Mouse (Mus musculus) limb, embryonic 13.5 days (tissue): ENCODE results near the gene Asic3. TPM values are rescaled to one million over a fixed set of nuclear protein-coding genes. Genes with fewer than 3 reads are reported as not detected.

Experiments used
- ATAC-seq: fragments of 200-750 bp; cut with Nextera tagmentation; 2 replicates; pipeline ENCODE4 v1.8.0; 2017; ENCODE audit warnings: low read depth, moderate number of reproducible peaks, moderate TSS enrichment; ENCODE audit not compliant: low FRiP score
- H3K27ac ChIP-seq: fragments of 300-500 bp; sonication (generic); 2 replicates; pipeline ENCODE4 v1.5.1; 2015; ENCODE audit warnings: inconsistent platforms, mild to moderate bottlenecking, moderate library complexity
- H3K27me3 ChIP-seq: fragments of 300-500 bp; sonication (generic); 2 replicates; pipeline ENCODE4 v1.6.1; 2015; ENCODE audit warnings: mild to moderate bottlenecking, inconsistent platforms
- H3K36me3 ChIP-seq: fragments of 300-500 bp; sonication (generic); 2 replicates; pipeline ENCODE4 v1.6.1; 2015; ENCODE audit warnings: inconsistent platforms, mild to moderate bottlenecking, moderate library complexity
- H3K4me1 ChIP-seq: fragments of 300-500 bp; sonication (generic); 2 replicates; pipeline ENCODE4 v1.6.1; 2015; ENCODE audit warnings: inconsistent platforms
- H3K4me2 ChIP-seq: fragments of 300-500 bp; sonication (generic); replicated peaks from 2 replicates; pipeline ENCODE4 v1.6.1; 2015; ENCODE audit warnings: inconsistent platforms, mild to moderate bottlenecking, moderate library complexity
- H3K4me3 ChIP-seq: fragments of 300-500 bp; sonication (generic); 2 replicates; pipeline ENCODE4 v1.5.1; 2015; ENCODE audit warnings: moderate library complexity, mild to moderate bottlenecking, inconsistent platforms
- H3K9ac ChIP-seq: fragments of 300-500 bp; sonication (generic); 2 replicates; pipeline ENCODE4 v1.6.1; 2015; ENCODE audit warnings: mild to moderate bottlenecking, inconsistent platforms
- H3K9me3 ChIP-seq: fragments of 300-500 bp; sonication (generic); 2 replicates; pipeline ENCODE4 v1.6.1; 2016; ENCODE audit warnings: inconsistent platforms
- WGBS: fragments of 180-500 bp; shearing (Covaris S2); methylation state at CpG from one replicate; pipeline ENCODE4 v1.1.7; 2015; 5-methylcytosine and 5-hydroxymethylcytosine counted together
- polyA plus RNA-seq: library from polyadenylated mRNA; unstranded; fragments of >200 nt; fragmentation: Nextera tagmentation; extraction: Ambion mirVana; gene quantifications from 2 replicates; pipeline ENCODE4 v1.2.1, GENCODE M21; 2015

Asic3 gene
- polyA plus RNA-seq, 1 experiment from 2014 or later = 1.7 TPM

DNA sequence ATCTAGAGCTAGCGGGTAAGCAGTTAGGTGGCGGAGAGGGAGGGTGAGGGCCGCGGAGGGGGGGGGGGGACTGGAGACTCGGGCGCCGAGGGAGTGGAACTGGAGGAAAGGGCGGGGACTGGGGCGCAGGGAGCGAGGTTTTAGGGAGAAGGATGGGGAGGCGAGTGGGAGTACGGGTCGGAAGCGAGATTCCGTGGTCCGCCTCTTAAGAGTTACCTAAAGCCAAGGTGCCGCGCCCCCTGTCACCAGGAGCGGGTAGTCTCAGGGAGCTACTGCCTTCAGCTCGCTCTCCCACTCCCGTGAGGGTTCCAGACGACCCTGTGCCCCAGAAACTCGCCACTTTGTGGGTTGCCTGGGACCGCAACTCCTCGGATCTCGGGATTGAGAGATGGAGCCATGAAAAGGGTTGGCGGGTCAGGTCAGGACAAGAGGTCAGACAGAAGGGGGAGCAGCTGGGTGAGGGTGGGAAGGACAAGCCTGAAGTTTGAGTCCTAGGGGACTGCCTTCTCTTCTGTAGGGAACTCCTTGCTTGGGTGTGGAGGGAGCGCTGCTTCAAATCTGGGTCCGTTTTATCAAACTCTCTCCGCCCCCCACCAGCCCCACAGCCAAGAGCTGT lies 12.3 kb downstream of the Asic3 start:
- peak overlapping the region; percentile 82 for H3K9ac ChIP-seq
- ATAC-seq = peak; percentile 2; the same call in 1 of the 2 replicates
- H3K4me2 ChIP-seq = peak overlapping the region; percentile 95
- peak overlapping the region; percentile 91 for H3K27ac ChIP-seq
- H3K27me3 ChIP-seq = no peaks in the 10 kb centered on the region
- H3K4me1 ChIP-seq = peaks cover 55% of the 10 kb centered on the region
- peak overlapping the region; percentile 70 for H3K4me3 ChIP-seq
- 1% methylated on average over 26 of the region's 30 CpGs for WGBS
- peaks cover 28% of the 10 kb centered on the region for H3K36me3 ChIP-seq
- H3K9me3 ChIP-seq = no peaks in the 10 kb centered on the region

DNA sequence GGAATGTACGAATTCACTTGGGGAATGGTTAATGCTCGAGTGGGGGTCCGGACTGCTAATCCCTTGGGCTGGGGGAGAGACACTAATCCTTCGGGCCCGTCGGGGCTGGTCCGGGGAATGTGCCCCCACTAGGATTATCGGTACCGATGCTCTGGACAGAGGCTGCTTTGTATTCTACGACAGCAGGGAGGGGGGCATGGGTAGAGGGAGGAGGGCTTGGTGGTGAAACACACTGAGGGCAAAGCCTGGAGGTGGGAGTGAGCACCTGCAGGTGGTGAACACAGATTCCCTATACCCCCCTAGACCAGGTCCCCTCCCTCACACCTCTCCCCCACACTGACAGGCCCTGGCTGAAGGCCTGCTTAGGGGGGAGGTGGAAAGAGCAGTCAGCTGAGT lies 12.8 kb downstream of the Asic3 start:
- H3K4me1 ChIP-seq = peaks cover 55% of the 10 kb centered on the region
- 1% methylated on average over 10 of the region's 10 CpGs for WGBS
- ATAC-seq = 0 out of 2 replicates have a peak, but pooled peaks have one; percentile 2
- H3K36me3 ChIP-seq = peaks cover 28% of the 10 kb centered on the region
- H3K9ac ChIP-seq = peak overlapping the region; percentile 82
- peak overlapping the region; percentile 70 for H3K4me3 ChIP-seq
- peak overlapping the region; percentile 95 for H3K4me2 ChIP-seq
- no peaks in the 10 kb centered on the region for H3K27me3 ChIP-seq
- peak overlapping the region; percentile 91 for H3K27ac ChIP-seq
- H3K9me3 ChIP-seq = no peaks in the 10 kb centered on the region

DNA sequence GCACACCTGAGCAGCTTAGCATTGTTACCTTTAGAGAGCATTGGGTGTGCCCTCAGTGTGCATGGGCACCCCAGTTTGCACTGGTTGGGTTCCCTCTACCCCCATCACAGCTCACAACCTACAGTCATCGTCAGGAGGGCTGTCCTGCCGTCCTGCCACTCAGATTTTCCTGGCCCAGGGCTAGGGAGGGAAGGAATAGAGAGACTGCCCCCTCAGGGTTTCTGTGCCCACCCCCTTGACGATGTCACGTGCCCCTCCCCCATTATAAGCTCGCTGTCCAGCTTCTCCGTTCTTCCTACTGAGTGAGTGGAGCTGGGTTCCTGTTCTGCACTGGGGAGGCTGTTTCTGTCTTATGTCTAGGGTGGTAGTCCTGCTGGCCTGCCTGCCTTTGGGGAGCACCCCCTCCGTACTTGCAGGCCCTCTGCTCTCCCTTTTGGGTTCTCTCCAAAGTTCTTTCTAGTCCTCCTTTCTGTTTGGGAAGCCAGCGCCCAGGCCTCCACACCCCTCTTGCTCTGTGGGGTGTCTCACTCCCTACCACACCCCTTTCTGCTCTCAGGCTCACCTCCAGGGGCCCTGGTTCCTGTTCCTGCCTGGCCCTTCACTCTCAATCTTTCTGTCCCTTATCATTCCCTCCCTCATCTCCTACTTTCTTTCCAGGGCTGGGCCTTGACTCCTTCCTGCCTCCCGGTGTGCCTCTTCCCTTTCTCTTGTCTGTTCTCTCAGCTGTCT lies 13.5 kb downstream of the Asic3 start:
- no peak for ATAC-seq
- peak overlapping the region; percentile 70 for H3K4me3 ChIP-seq
- H3K4me1 ChIP-seq = peaks cover 55% of the 10 kb centered on the region
- no peaks in the 10 kb centered on the region for H3K9me3 ChIP-seq
- H3K36me3 ChIP-seq = peaks cover 30% of the 10 kb centered on the region
- 13% methylated on average over 9 of the region's 9 CpGs for WGBS
- peak overlapping the region; percentile 82 for H3K9ac ChIP-seq
- H3K4me2 ChIP-seq = peak overlapping the region; percentile 95
- H3K27ac ChIP-seq = peak overlapping the region; percentile 91; the same call in 1 of the 2 replicates
- H3K27me3 ChIP-seq = no peaks in the 10 kb centered on the region

- H3K4me2 ChIP-seq = peak overlapping the region; percentile 95
- WGBS = 7% methylated on average over 12 of the region's 12 CpGs
- peak overlapping the region; percentile 82 for H3K9ac ChIP-seq
- no peak for ATAC-seq
- no peaks in the 10 kb centered on the region for H3K9me3 ChIP-seq
- H3K36me3 ChIP-seq = peaks cover 36% of the 10 kb centered on the region
- no peaks in the 10 kb centered on the region for H3K27me3 ChIP-seq
- peak overlapping the region; percentile 70 for H3K4me3 ChIP-seq
- peaks cover 52% of the 10 kb centered on the region for H3K4me1 ChIP-seq
- H3K27ac ChIP-seq = no peak overlapping the region; the same call in 1 of the 2 replicates
These were observed 14.1 kb downstream of the Asic3 start for GRCm38 (mm10) chr5:24427285-24427633.

- Histone ChIP-seq H3K4me1 (peaks cover 45% of the 10 kb centered on the region), H3K4me3 (peak overlapping the region; percentile 23), H3K27ac (peak overlapping the region; percentile 28; the same call in 1 of the 2 replicates), H3K4me2 (peak overlapping the region; percentile 95), H3K9ac (peak overlapping the region; percentile 50), H3K27me3 (no peaks in the 10 kb centered on the region), H3K9me3 (no peaks in the 10 kb centered on the region), H3K36me3 (peaks cover 43% of the 10 kb centered on the region)
- 2% methylated on average over 14 of the region's 15 CpGs for WGBS
- ATAC-seq = no peak
These were observed 14.8 kb downstream of the Asic3 start for GRCm38 (mm10) chr5:24427981-24428402.

DNA sequence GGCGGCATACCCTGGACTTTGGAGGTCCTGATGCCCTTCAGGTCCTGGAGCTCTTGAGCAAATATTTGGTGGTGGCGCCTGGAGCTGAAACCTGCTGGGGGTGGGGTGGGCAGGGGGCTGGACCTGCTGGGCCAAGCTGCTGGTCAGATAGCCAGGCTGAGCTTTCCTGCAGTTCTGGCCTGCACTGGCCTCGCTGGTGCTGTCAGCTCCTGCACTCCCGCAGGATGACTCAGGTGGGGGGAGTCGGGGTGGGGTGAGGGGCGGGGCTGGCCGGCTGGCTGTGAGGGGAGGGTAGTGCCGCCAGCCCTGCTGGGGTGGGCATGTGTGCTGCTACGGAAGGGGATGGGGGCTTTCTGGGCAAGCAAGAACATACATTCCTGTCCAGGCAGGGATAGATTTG lies 15.4 kb downstream of the Asic3 start:
- Histone ChIP-seq H3K4me3 (peak overlapping the region; percentile 23), H3K27ac (no peak overlapping the region), H3K27me3 (no peaks in the 10 kb centered on the region), H3K4me1 (peaks cover 45% of the 10 kb centered on the region), H3K9ac (peak overlapping the region; percentile 50), H3K9me3 (no peaks in the 10 kb centered on the region), H3K36me3 (peaks cover 49% of the 10 kb centered on the region), H3K4me2 (peak overlapping the region; percentile 95)
- no peak for ATAC-seq
- 11% methylated on average over 9 of the region's 9 CpGs for WGBS

GRCm38 (mm10) chr5:24433993-24434392 lies 20.8 kb downstream of the Asic3 start:
- Histone ChIP-seq H3K27me3 (no peaks in the 10 kb centered on the region), H3K27ac (no peak overlapping the region), H3K4me1 (peaks cover under 1% of the 10 kb centered on the region; the same call in 1 of the 2 replicates), H3K4me2 (no peak overlapping the region), H3K9me3 (no peaks in the 10 kb centered on the region), H3K4me3 (no peak overlapping the region), H3K9ac (no peak overlapping the region), H3K36me3 (peaks cover 98% of the 10 kb centered on the region)
- no peak for ATAC-seq
- 89% methylated on average over 8 of the region's 8 CpGs for WGBS

GRCm38 (mm10) chr5:24441187-24441586 lies 28.0 kb downstream of the Asic3 start:
- Histone ChIP-seq H3K27ac (no peak overlapping the region), H3K27me3 (no peaks in the 10 kb centered on the region), H3K9ac (no peak overlapping the region), H3K9me3 (no peaks in the 10 kb centered on the region), H3K4me3 (no peak overlapping the region), H3K4me2 (no peak overlapping the region), H3K4me1 (peaks cover 17% of the 10 kb centered on the region), H3K36me3 (peaks cover 76% of the 10 kb centered on the region)
- no peak for ATAC-seq
- WGBS = 95% methylated on average over 8 of the region's 8 CpGs

DNA sequence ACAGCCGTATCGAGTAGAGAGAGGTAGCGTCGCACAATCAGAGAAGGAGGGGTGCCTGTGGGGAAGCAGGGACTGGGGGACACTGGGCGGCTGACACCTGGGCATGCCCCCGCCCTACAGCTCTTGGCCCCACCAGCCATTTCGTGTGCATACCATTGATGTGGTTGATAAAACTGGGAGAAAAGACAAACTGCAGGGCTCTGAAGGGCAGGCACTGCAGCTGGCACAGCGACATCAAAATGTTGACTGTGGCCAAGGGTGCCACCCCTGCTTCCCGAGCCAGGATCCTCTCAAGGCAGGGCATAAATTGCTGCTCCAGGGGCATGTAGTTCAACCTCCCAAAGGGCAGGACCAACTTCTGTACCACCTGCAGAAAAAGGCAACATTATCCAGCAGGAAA lies 28.8 kb downstream of the Asic3 start:
- Histone ChIP-seq H3K9ac (no peak overlapping the region), H3K36me3 (peaks cover 67% of the 10 kb centered on the region)
- WGBS = 84% methylated on average over 9 of the region's 9 CpGs

GRCm38 (mm10) chr5:24443204-24443603 lies 30.0 kb downstream of the Asic3 start:
- WGBS = 89% methylated on average over 7 of the region's 7 CpGs
- H3K36me3 ChIP-seq = peaks cover 57% of the 10 kb centered on the region
- ATAC-seq = no peak

More for the DNA sequence above, 28.8 kb downstream of the Asic3 start:
- no peak overlapping the region for H3K27ac ChIP-seq
- no peak for ATAC-seq
- peaks cover 23% of the 10 kb centered on the region for H3K4me1 ChIP-seq
- no peaks in the 10 kb centered on the region for H3K9me3 ChIP-seq
- no peak overlapping the region for H3K4me3 ChIP-seq
- H3K27me3 ChIP-seq = no peaks in the 10 kb centered on the region
- H3K4me2 ChIP-seq = no peak overlapping the region

GRCm38 (mm10) chr5:24443927-24444326 lies 30.7 kb downstream of the Asic3 start:
- H3K4me1 ChIP-seq = peaks cover 32% of the 10 kb centered on the region
- no peak for ATAC-seq
- H3K27ac ChIP-seq = no peak overlapping the region; the same call in 1 of the 2 replicates
- no peaks in the 10 kb centered on the region for H3K9me3 ChIP-seq
- peak overlapping the region; percentile 96 for H3K9ac ChIP-seq
- peak overlapping the region; percentile 92 for H3K4me3 ChIP-seq
- H3K27me3 ChIP-seq = no peaks in the 10 kb centered on the region
- H3K36me3 ChIP-seq = peaks cover 50% of the 10 kb centered on the region
- peak overlapping the region; percentile 92 for H3K4me2 ChIP-seq
- 82% methylated on average over 12 of the region's 12 CpGs for WGBS

More at GRCm38 (mm10) chr5:24443204-24443603, 30.0 kb downstream of the Asic3 start:
- Histone ChIP-seq H3K9ac (no peak overlapping the region), H3K27ac (no peak overlapping the region), H3K27me3 (no peaks in the 10 kb centered on the region), H3K4me3 (no peak overlapping the region; the same call in 1 of the 2 replicates), H3K9me3 (no peaks in the 10 kb centered on the region), H3K4me1 (peaks cover 32% of the 10 kb centered on the region), H3K4me2 (no peak overlapping the region)

DNA sequence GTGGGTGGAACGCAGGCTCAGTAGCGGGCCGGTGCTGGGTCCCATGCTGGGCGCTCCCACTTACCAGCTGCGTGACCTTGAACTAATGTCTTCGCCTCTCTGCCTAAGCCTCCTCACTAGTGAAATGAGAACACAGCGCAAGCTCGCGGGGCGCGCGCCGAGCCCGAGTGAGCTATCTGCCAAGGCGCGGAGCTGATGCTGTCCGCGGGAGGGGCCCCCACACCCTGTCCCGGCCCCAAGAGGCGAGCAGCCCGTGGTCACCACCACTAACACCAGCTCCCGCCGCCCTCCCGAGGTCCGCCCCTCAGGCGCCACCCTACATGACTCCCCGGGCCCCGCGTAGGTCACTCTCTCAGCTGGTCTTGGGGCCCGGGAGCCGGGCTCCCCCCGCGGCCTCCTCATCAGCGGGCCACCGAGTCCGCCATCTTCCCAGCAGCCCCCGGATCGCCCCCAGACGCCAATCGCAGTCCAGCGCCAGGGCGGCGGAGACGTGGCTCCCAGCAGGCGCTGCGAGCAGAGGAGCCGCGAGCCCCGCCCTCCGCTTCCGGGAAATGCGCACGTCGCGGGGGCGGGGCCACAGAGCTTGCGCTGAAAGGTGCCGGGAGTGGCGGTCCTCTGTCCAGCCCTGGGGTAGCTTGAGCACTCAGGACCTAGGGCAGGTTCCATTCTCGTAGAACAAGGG lies 31.7 kb downstream of the Asic3 start, which contains the start of gene Fastk:
Fastk (minus strand) TSS at position 542 of the 682 bp plus-strand sequence.
- no peaks in the 10 kb centered on the region for H3K27me3 ChIP-seq
- WGBS = under 1% methylated on average over 60 of the region's 60 CpGs
- H3K9me3 ChIP-seq = no peaks in the 10 kb centered on the region
- peak within 1 kb of the TSS; percentile 96 for H3K9ac ChIP-seq
- peak within 1 kb of the TSS; percentile 92 for H3K4me2 ChIP-seq
- peak within 1 kb of the TSS; percentile 92 for H3K4me3 ChIP-seq
- H3K27ac ChIP-seq = peak within 1 kb of the TSS; percentile 92
- peaks cover 32% of the 10 kb centered on the region for H3K4me1 ChIP-seq
- peaks cover 41% of the 10 kb centered on the region for H3K36me3 ChIP-seq
- ATAC-seq = peak; percentile 83
